Mouse (Mus musculus) R1 (cell line): ENCODE results near the gene Ush1c.

Experiments used
- DNase-seq: peaks from one replicate; pipeline ENCODE4 v3.0.0-alpha.2; 2018; ENCODE audit warnings: low read depth, low spot score

Gene Ush1c

GRCm38 (mm10) chr7:46238346-46238745 lies at the start of gene Ush1c:
TSS of gene Ush1c (minus strand) at chr7:46238503.
- DNase-seq = peak; percentile 28

GRCm38 (mm10) chr7:46287051-46287450 lies 48.7 kb upstream of the Ush1c start:
- peak; percentile 31 for DNase-seq

GRCm38 (mm10) chr7:46286391-46286790 lies 48.1 kb upstream of the Ush1c start:
- no peak for DNase-seq

GRCm38 (mm10) chr7:46285161-46285839 lies 47.0 kb upstream of the Ush1c start:
- peak; percentile 27 for DNase-seq

GRCm38 (mm10) chr7:46283681-46284080 lies 45.4 kb upstream of the Ush1c start:
- no peak for DNase-seq

- DNase-seq = no peak
Observed at GRCm38 (mm10) chr7:46282276-46282675, 44.0 kb upstream of the Ush1c start.

- DNase-seq = peak; percentile 24
Observed at GRCm38 (mm10) chr7:46280896-46281295, 42.6 kb upstream of the Ush1c start.

GRCm38 (mm10) chr7:46279946-46280345 lies 41.6 kb upstream of the Ush1c start:
- peak; percentile 77 for DNase-seq

- no peak for DNase-seq
Observed at GRCm38 (mm10) chr7:46276156-46276555, 37.9 kb upstream of the Ush1c start.

- peak; percentile 42 for DNase-seq
Observed at GRCm38 (mm10) chr7:46251841-46252240, 13.5 kb upstream of the Ush1c start.

- DNase-seq = no peak
Observed at GRCm38 (mm10) chr7:46247606-46248005, 9.3 kb upstream of the Ush1c start.

GRCm38 (mm10) chr7:46246876-46247275 lies 8.6 kb upstream of the Ush1c start:
- DNase-seq = no peak

GRCm38 (mm10) chr7:46240696-46241095 lies 2.4 kb upstream of the Ush1c start, which contains the start of gene Otog:
TSS of gene Otog (plus strand) at chr7:46240987.
- DNase-seq = no peak

GRCm38 (mm10) chr7:46240091-46240490 lies 1.8 kb upstream of the Ush1c start:
- no peak for DNase-seq

GRCm38 (mm10) chr7:46237192-46237591 lies 1.1 kb downstream of the Ush1c start:
- DNase-seq = no peak

GRCm38 (mm10) chr7:46236363-46236762 lies 1.9 kb downstream of the Ush1c start:
- DNase-seq = no peak

GRCm38 (mm10) chr7:46235948-46236347 lies 2.4 kb downstream of the Ush1c start:
- peak; percentile 43 for DNase-seq

GRCm38 (mm10) chr7:46226936-46227335 lies 11.4 kb downstream of the Ush1c start:
- no peak for DNase-seq

- peak; percentile 35 for DNase-seq
Observed at GRCm38 (mm10) chr7:46226253-46226652, 12.1 kb downstream of the Ush1c start.

GRCm38 (mm10) chr7:46220591-46221129 lies 17.6 kb downstream of the Ush1c start:
- no peak for DNase-seq

GRCm38 (mm10) chr7:46218415-46218814 lies 19.9 kb downstream of the Ush1c start:
- peak; percentile 52 for DNase-seq

- DNase-seq = no peak
Observed at GRCm38 (mm10) chr7:46216481-46216880, 21.8 kb downstream of the Ush1c start.

- no peak for DNase-seq
Observed at GRCm38 (mm10) chr7:46210276-46210675, 28.0 kb downstream of the Ush1c start.
